Mouse (Mus musculus) hindbrain, embryonic 16.5 days (tissue): ENCODE results near the gene Haao. TPM values are rescaled to one million over a fixed set of nuclear protein-coding genes. Genes with fewer than 3 reads are reported as not detected.

Experiments
- ATAC-seq: fragments of 200-750 bp; cut with Nextera tagmentation; 2 replicates; pipeline ENCODE4 v1.8.0; 2017; ENCODE audit warnings: moderate TSS enrichment, moderate library complexity
- H3K27ac ChIP-seq: fragments of 300-500 bp; sonication (generic); 2 replicates; pipeline ENCODE4 v1.5.1; 2014; ENCODE audit warnings: low read depth, mild to moderate bottlenecking, control low read depth, low read length, moderate library complexity
- H3K27me3 ChIP-seq: fragments of 300-500 bp; sonication (generic); replicated peaks from 2 replicates; pipeline ENCODE4 v1.6.1; 2014; ENCODE audit warnings: low read length; ENCODE audit not compliant: control insufficient read depth, insufficient read depth
- H3K36me3 ChIP-seq: fragments of 300-500 bp; sonication (generic); 2 replicates; pipeline ENCODE4 v1.6.1; 2014; ENCODE audit warnings: mild to moderate bottlenecking, low read length, moderate library complexity, mixed read lengths; ENCODE audit not compliant: control insufficient read depth, insufficient read depth
- H3K4me1 ChIP-seq: fragments of 300-500 bp; sonication (generic); 2 replicates; pipeline ENCODE4 v1.6.1; 2014; ENCODE audit warnings: low read depth, low read length; ENCODE audit not compliant: control insufficient read depth, insufficient read depth
- H3K4me2 ChIP-seq: fragments of 300-500 bp; sonication (generic); 2 replicates; pipeline ENCODE4 v1.6.1; 2014; ENCODE audit warnings: mild to moderate bottlenecking, low read length, control low read depth, moderate library complexity
- H3K4me3 ChIP-seq: fragments of 300-500 bp; sonication (generic); 2 replicates; pipeline ENCODE4 v1.5.1; 2014; ENCODE audit warnings: mild to moderate bottlenecking, low read length, control low read depth, moderate library complexity
- H3K9ac ChIP-seq: fragments of 300-500 bp; sonication (generic); 2 replicates; pipeline ENCODE4 v1.6.1; 2014; ENCODE audit warnings: low read depth, mild to moderate bottlenecking, control low read depth, low read length, moderate library complexity
- H3K9me3 ChIP-seq: fragments of 300-500 bp; sonication (generic); 2 replicates; pipeline ENCODE4 v1.6.1; 2014; ENCODE audit warnings: mild to moderate bottlenecking, low read length, moderate library complexity; ENCODE audit not compliant: control insufficient read depth
- WGBS: fragments of 180-500 bp; shearing (Covaris S2); extraction: QIAGEN DNeasy Blood & Tissue Kit; methylation state at CpG from one replicate; pipeline ENCODE4 v1.1.7; 2014; 5-methylcytosine and 5-hydroxymethylcytosine counted together
- polyA plus RNA-seq: library from polyadenylated mRNA; unstranded; fragments of >200 nt; fragmentation: Nextera tagmentation; extraction: Ambion mirVana; gene quantifications from 2 replicates; pipeline ENCODE4 v1.2.1, GENCODE M21; 2015

The Haao gene
- 0.15 and 0.51 TPM in 2 replicates for polyA plus RNA-seq

DNA sequence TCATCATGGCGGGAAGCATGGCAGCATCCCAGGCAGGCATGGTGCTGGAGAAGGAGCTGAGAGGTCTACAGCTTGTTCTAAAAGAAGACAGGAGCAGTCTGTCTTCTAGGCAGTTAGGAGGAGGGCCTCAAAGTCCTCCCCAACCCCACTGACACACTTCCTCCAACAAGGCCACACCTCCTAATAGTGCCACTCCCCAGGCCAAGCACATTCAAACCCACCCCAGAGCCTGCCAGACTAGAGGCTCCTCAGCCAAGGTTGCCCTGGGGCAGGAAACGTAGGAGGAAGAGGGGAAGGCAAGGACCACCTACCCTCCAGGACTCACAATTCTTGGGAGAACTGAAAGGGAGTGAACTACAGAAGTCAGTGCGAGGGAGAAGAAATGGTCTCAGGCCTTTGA, at the start of gene Haao:
Haao (minus strand) TSS at position 149 of the 400 bp plus-strand sequence.
- Histone ChIP-seq H3K27me3 (no peaks in the 10 kb centered on the region; the same call in 1 of the 2 replicates), H3K4me2 (no peak within 1 kb of the TSS), H3K9ac (no peak within 1 kb of the TSS), H3K4me3 (no peak within 1 kb of the TSS), H3K4me1 (peaks cover 8% of the 10 kb centered on the region), H3K9me3 (no peaks in the 10 kb centered on the region), H3K36me3 (no peaks in the 10 kb centered on the region), H3K27ac (no peak within 1 kb of the TSS)
- 84% methylated on average over 3 of the region's 3 CpGs for WGBS
- no peak for ATAC-seq

DNA sequence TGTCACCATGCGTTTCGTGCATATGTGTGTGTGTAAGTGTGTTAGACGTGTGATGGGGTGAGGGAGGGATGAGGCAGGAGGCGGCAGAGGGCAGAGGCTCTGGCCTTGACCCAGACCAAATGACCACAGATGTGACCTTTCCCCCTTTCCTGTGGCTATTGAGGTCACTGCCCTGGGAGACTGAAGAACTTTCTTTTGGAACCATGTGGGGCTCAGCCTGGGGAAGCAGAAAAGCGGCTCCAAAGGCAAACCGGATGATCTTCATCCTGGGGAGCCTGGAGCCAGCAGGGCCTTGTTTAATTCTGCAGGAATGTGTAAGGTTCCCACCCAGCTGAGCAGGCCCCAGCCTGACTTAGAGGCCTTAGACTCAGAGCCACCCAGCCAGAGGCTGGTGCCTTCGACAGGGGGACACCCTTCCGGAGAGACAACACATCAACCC, 49.6 kb upstream of the Haao start:
- no peak overlapping the region for H3K4me3 ChIP-seq
- no peak for ATAC-seq
- H3K9me3 ChIP-seq = no peaks in the 10 kb centered on the region
- whole genome bisulfite sequencing = 83% methylated on average over 8 of the region's 8 CpGs
- no peaks in the 10 kb centered on the region for H3K27me3 ChIP-seq
- H3K4me1 ChIP-seq = no peaks in the 10 kb centered on the region
- H3K36me3 ChIP-seq = no peaks in the 10 kb centered on the region
- no peak overlapping the region for H3K9ac ChIP-seq
- H3K4me2 ChIP-seq = no peak overlapping the region
- H3K27ac ChIP-seq = no peak overlapping the region

DNA sequence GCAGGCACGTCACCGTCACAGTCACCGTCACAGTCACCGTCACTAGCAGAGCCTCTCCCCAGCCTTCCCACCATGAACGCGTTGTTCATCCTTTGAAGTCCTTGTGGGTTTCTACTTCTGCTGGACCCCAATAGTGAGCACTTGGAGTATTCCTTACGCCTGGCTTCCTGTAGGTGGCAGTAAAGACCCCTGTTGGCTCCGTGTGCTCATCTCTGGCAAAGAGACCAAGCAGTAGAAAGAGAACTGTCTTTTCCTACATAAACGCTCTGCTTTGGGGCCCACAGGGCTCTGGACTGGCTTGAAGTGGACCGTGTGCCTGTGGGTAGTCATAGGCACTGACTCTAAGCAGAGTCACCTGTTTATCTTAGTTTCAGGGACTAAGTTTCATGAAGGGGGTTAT, 49.0 kb upstream of the Haao start:
- no peak overlapping the region for H3K9ac ChIP-seq
- no peaks in the 10 kb centered on the region for H3K9me3 ChIP-seq
- no peaks in the 10 kb centered on the region for H3K27me3 ChIP-seq
- H3K36me3 ChIP-seq = no peaks in the 10 kb centered on the region
- no peak overlapping the region for H3K4me2 ChIP-seq
- no peak overlapping the region for H3K4me3 ChIP-seq
- no peaks in the 10 kb centered on the region for H3K4me1 ChIP-seq
- peak; percentile 46 for ATAC-seq
- WGBS = 29% methylated on average over 10 of the region's 10 CpGs
- no peak overlapping the region for H3K27ac ChIP-seq

DNA sequence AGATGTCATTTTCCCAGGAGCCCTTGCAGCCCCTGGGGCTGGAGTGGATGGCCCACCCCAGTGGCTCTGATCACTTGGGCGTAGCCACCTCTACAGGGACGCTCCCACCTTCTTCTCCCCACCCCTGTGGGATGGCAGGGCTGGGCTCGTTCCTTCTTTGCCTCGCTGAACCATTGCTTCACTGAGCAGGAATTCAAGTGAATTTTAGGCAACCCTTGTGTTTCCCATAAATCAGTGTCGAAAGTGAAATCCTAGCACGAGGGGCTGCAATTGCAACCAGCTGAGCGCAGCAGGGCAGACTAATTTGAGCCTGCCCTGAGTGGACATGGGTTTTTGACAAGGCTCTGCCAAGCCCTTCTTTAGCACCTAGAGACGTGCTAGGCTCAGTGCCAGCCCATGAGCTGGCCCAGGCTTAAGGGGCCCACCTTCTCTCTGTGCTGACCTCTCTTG, 47.6 kb upstream of the Haao start:
- Histone ChIP-seq H3K4me1 (peaks cover 3% of the 10 kb centered on the region; the same call in 1 of the 2 replicates), H3K27me3 (no peaks in the 10 kb centered on the region), H3K9me3 (no peaks in the 10 kb centered on the region), H3K27ac (no peak overlapping the region), H3K9ac (no peak overlapping the region), H3K36me3 (no peaks in the 10 kb centered on the region), H3K4me2 (no peak overlapping the region), H3K4me3 (no peak overlapping the region)
- 47% methylated on average over 8 of the region's 8 CpGs for WGBS
- peak; percentile 46; the same call in 1 of the 2 replicates for ATAC-seq

DNA sequence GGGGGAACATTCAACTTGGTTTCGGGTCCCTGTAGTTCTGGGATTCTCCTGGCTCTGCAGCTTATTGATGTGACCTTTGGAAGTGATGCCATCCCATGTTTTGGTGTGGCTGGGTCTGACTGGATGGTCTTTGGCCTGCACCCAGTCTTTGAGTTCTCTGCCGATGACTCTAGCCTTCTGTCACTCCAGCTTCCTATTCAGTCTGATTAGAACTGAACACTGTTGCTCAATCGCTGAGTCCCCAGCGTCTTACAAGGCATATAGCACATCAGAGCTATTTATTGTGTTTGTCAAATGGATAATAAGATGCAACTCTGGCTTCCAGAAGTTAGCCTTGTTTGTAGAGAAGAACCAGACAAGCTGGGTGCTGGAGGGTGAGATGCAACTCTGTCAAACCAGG, 45.4 kb upstream of the Haao start:
- no peak for ATAC-seq
- no peak overlapping the region for H3K9ac ChIP-seq
- H3K9me3 ChIP-seq = no peaks in the 10 kb centered on the region
- H3K4me3 ChIP-seq = no peak overlapping the region
- no peaks in the 10 kb centered on the region for H3K27me3 ChIP-seq
- no peak overlapping the region for H3K27ac ChIP-seq
- H3K36me3 ChIP-seq = no peaks in the 10 kb centered on the region
- 89% methylated on average over 4 of the region's 4 CpGs for WGBS
- peaks cover 13% of the 10 kb centered on the region for H3K4me1 ChIP-seq
- no peak overlapping the region for H3K4me2 ChIP-seq

DNA sequence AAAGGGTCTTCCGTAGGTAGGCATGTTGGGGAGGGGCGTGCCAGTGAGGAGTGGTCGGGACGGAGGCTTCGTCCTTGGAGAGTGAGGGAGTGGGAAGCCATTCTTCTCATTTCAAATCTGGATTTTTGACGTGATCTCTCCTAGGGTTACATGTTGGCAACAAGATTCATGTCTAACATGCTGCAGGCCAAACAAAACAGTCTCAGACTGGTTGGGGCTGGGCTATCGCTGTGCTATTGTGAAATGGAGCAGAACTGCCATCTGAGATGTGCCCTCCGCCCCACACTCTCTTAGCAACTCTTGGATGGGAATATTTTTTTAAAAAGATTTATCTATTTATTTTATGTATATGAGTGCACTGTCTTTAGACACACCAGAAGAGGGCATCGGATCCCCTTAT, 44.1 kb upstream of the Haao start:
- no peak for ATAC-seq
- Histone ChIP-seq H3K27me3 (no peaks in the 10 kb centered on the region), H3K9ac (no peak overlapping the region), H3K36me3 (no peaks in the 10 kb centered on the region), H3K9me3 (no peaks in the 10 kb centered on the region), H3K27ac (no peak overlapping the region), H3K4me2 (no peak overlapping the region), H3K4me1 (peaks cover 13% of the 10 kb centered on the region), H3K4me3 (no peak overlapping the region)
- 70% methylated on average over 9 of the region's 9 CpGs for WGBS

DNA sequence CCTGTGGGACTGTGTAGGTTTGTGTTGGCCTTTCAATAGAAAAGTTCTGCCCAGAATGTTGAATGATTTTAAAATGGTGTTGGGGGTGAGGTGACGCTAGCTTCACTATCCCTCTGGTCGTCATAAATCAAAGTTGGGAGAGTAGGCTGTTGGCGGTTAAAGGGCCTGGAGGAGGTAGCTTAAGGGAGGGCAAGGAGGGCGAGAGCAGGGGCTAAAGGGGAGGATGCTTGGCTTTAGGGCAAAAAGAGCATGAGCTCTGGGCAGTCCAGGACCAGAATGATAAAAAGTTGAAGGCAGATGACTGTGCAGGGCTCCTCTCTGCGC, 42.6 kb upstream of the Haao start:
- no peak overlapping the region for H3K4me3 ChIP-seq
- H3K4me2 ChIP-seq = no peak overlapping the region
- H3K27ac ChIP-seq = peak overlapping the region; percentile 64
- H3K9me3 ChIP-seq = no peaks in the 10 kb centered on the region
- H3K4me1 ChIP-seq = peaks cover 13% of the 10 kb centered on the region
- H3K9ac ChIP-seq = no peak overlapping the region
- WGBS = 70% methylated on average over 5 of the region's 5 CpGs
- H3K27me3 ChIP-seq = no peaks in the 10 kb centered on the region
- ATAC-seq = no peak
- no peaks in the 10 kb centered on the region for H3K36me3 ChIP-seq

DNA sequence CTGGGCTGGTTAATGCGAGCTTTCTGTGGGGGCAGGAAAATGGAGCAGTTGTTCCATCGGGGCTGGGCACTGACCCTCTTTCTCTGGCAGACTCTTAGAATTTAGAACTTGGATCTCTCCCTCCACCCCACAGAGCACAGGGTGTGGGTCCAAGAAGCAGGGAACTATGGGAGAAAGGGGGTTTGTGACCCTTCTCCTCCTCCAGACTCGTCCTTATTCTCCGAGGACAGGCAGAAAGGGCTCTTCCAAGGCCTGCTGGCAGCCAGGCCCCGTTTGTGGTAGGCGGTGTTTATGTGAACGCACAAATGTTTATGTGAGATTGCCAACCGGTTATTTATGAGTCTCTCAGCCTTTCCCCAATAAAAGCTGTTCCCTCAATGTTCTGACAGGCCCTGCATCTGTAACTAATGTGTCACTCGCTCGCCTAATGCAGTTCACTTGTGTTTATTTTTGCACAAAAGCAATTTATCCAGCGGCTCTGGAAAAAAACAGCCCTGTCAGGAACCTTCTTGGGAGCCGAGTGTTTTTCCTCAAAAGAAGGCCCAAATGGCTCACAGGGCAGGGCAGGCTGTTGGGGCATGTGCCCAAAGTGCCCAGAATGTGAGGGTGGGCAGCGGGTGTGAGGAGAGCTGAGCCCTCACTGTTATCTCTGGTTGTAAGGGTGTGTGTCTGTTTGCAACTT, 42.1 kb upstream of the Haao start:
- Histone ChIP-seq H3K4me2 (no peak overlapping the region), H3K27me3 (no peaks in the 10 kb centered on the region), H3K9me3 (no peaks in the 10 kb centered on the region), H3K27ac (peak overlapping the region; percentile 64), H3K9ac (no peak overlapping the region), H3K4me3 (no peak overlapping the region), H3K4me1 (peaks cover 13% of the 10 kb centered on the region), H3K36me3 (no peaks in the 10 kb centered on the region)
- ATAC-seq = peak; percentile 91
- WGBS = 36% methylated on average over 13 of the region's 13 CpGs

DNA sequence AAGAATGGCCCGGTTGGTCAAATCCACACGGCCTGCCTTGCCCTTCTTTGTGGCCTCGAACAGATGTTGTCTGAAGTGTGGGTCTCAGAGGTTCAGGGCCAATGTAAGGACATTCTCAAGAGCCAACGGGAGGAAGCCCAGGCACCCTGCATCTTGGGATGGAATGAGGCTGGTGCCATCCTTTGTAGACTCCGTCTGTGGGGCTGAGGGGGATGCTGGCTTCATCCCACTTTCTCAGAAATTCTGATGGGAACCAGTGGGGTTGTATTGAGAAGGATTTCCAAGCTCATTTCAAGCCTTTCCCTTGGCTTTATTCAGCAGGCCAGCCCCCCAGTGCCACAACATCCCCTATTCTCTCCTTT, 41.5 kb upstream of the Haao start:
- Histone ChIP-seq H3K4me2 (no peak overlapping the region), H3K27ac (peak overlapping the region; percentile 64), H3K9me3 (no peaks in the 10 kb centered on the region), H3K27me3 (no peaks in the 10 kb centered on the region), H3K4me1 (peaks cover 13% of the 10 kb centered on the region), H3K36me3 (no peaks in the 10 kb centered on the region), H3K9ac (no peak overlapping the region), H3K4me3 (no peak overlapping the region)
- 71% methylated on average over 5 of the region's 5 CpGs for WGBS
- ATAC-seq = no peak
